Comparison of ENCODE assay signal across 11 mouse cellular contexts in genomic region chr4:134558570-134559113, GRCm38 (mm10). TPM values are rescaled to one million over a fixed set of nuclear protein-coding genes. Genes with fewer than 3 reads are reported as not detected.
A peak's percentile ranks its signal among the peaks of the same experiment; 100 is the strongest.
DNase-seq lines count a peak whose midpoint lies in the region; ATAC-seq lines count a peak whose summit lies in the region.
"Had no signal": no experiment of that assay in that cellular context is flagged by ENCODE, and none has a peak within 500 bp of the region (broad histone marks: within the 10 kb centered on the region; RNA-seq: fewer than 3 reads in every experiment).

No protein-coding gene starts in this region.

- 60% methylated on average over 9 of the region's 9 CpGs for WGBS in forebrain, embryonic 10.5 days
- 73% methylated on average over 9 of the region's 9 CpGs for WGBS in forebrain, embryonic 14.5 days
- WGBS in lung, embryonic 16.5 days: 38% methylated on average over 9 of the region's 9 CpGs

- H3K4me3 ChIP-seq in forebrain, embryonic 10.5 days: no peak overlapping the region
- no peak overlapping the region for H3K4me3 ChIP-seq in forebrain, embryonic 14.5 days (ENCODE audit: low read depth, low read length)
- H3K4me3 ChIP-seq in lung, embryonic 16.5 days (ENCODE audit: low read length): no peak overlapping the region

- no peak overlapping the region for H3K4me2 ChIP-seq in forebrain, embryonic 14.5 days (ENCODE audit: low read length)
- H3K4me2 ChIP-seq in lung, embryonic 16.5 days (ENCODE audit: low read depth, low read length): no peak overlapping the region

- peaks cover 17% of the 10 kb centered on the region for H3K4me1 ChIP-seq in forebrain, embryonic 10.5 days
- no peaks in the 10 kb centered on the region for H3K4me1 ChIP-seq in forebrain, embryonic 14.5 days (ENCODE audit: control insufficient read depth, insufficient read depth, low read length)
- H3K4me1 ChIP-seq in lung, embryonic 16.5 days (replicated peaks; ENCODE audit: control insufficient read depth, insufficient read depth, low read length): peaks cover 7% of the 10 kb centered on the region; the same call in 1 of the 2 replicates

- 0 out of 2 replicates have a peak, but pooled peaks cover 5% of the 10 kb centered on the region for H3K36me3 ChIP-seq in forebrain, embryonic 10.5 days (replicated peaks)
- H3K36me3 ChIP-seq in forebrain, embryonic 14.5 days (ENCODE audit: control insufficient read depth, insufficient read depth, low read length): no peaks in the 10 kb centered on the region
- H3K36me3 ChIP-seq in lung, embryonic 16.5 days (ENCODE audit: control insufficient read depth, insufficient read depth, low read length): no peaks in the 10 kb centered on the region
- H3K36me3 ChIP-seq: G1E had no signal

- ATAC-seq in forebrain, embryonic 14.5 days: no peak
- ATAC-seq in lung, embryonic 16.5 days (ENCODE audit: low read depth): peak; percentile 60; the same call in 1 of the 2 replicates
- ATAC-seq in granulocyte monocyte progenitor cell, adult 5-6 weeks (replicated peaks; ENCODE audit: poor library complexity, severe bottlenecking): peak; percentile 72
- ATAC-seq: intestine, postnatal 0 days had no signal

- no peaks in the 10 kb centered on the region for H3K27me3 ChIP-seq in forebrain, embryonic 10.5 days (ENCODE audit: poor library complexity, severe bottlenecking)
- no peaks in the 10 kb centered on the region for H3K27me3 ChIP-seq in forebrain, embryonic 14.5 days (replicated peaks; ENCODE audit: control insufficient read depth, insufficient read depth, low read length)
- no peaks in the 10 kb centered on the region for H3K27me3 ChIP-seq in lung, embryonic 16.5 days (ENCODE audit: control insufficient read depth, insufficient read depth, low read depth, low read length)

- no peak overlapping the region for H3K9ac ChIP-seq in forebrain, embryonic 14.5 days (ENCODE audit: low read length)
- no peak overlapping the region for H3K9ac ChIP-seq in lung, embryonic 16.5 days (ENCODE audit: low read length)

- DNase-seq in forebrain, embryonic 10.5 days (ENCODE audit: extremely low spot score, low spot score): no peak
- no peak for DNase-seq in forebrain, embryonic 14.5 days (ENCODE audit: low spot score)
- DNase-seq in lung, postnatal 36 days: no peak
- peak; percentile 62 for DNase-seq in thymus, postnatal 0 days (ENCODE audit: low spot score)
- no peak for DNase-seq in right cerebral cortex, postnatal 25 days
- DNase-seq in kidney, postnatal 36 days: no peak
- DNase-seq: cerebellum, adult 9-11 months had no signal

- H3K27ac ChIP-seq in forebrain, embryonic 10.5 days: peak overlapping the region; percentile 58; the same call in 1 of the 2 replicates
- H3K27ac ChIP-seq in forebrain, embryonic 14.5 days (ENCODE audit: low read depth, low read length): no peak overlapping the region
- H3K27ac ChIP-seq in lung, embryonic 16.5 days (ENCODE audit: low read length): peak overlapping the region; percentile 6; the same call in 1 of the 2 replicates

- no peaks in the 10 kb centered on the region for H3K9me3 ChIP-seq in forebrain, embryonic 10.5 days
- no peaks in the 10 kb centered on the region for H3K9me3 ChIP-seq in forebrain, embryonic 14.5 days (replicated peaks; ENCODE audit: control insufficient read depth, low read length)
- no peaks in the 10 kb centered on the region for H3K9me3 ChIP-seq in lung, embryonic 16.5 days (ENCODE audit: control insufficient read depth, low read length)
- H3K9me3 ChIP-seq: G1E had no signal

RNA-seq across cellular contexts. Expression of gene Selenon, which starts 6.7 kb away (rescaled TPM):
- 8.3 and 9.3 TPM in 2 replicates for polyA plus RNA-seq in forebrain, embryonic 10.5 days (2016; fragmentation: Nextera tagmentation; extraction: Ambion mirVana)
- 10.2 and 12.4 TPM in 2 replicates for polyA plus RNA-seq in forebrain, embryonic 14.5 days (2014; fragmentation: Nextera tagmentation; extraction: Ambion mirVana)
- polyA plus RNA-seq in lung, embryonic 16.5 days (2015; fragmentation: Nextera tagmentation; extraction: Ambion mirVana): 9.7 and 10.4 TPM in 2 replicates
- 32.4 and 32.8 TPM in 2 replicates for total RNA-seq in granulocyte monocyte progenitor cell, adult 5-6 weeks (2014; fragmentation: Nextera tagmentation)
- total RNA-seq in granulocyte monocyte progenitor cell, adult 5-6 weeks (2017): 3.2 and 6.9 TPM in 2 replicates
- polyA plus RNA-seq in thymus, postnatal 0 days (2015; fragmentation: Nextera tagmentation; extraction: Ambion mirVana): 4.8 and 6.8 TPM in 2 replicates
- polyA plus RNA-seq: G1E had no signal

RNA-seq across cellular contexts. Expression of gene Mtfr1l, which starts 23.5 kb away (rescaled TPM):
- 113 and 115 TPM in 2 replicates for polyA plus RNA-seq in forebrain, embryonic 10.5 days (2016; fragmentation: Nextera tagmentation; extraction: Ambion mirVana)
- polyA plus RNA-seq in forebrain, embryonic 14.5 days (2014; fragmentation: Nextera tagmentation; extraction: Ambion mirVana): 177 and 185 TPM in 2 replicates
- 110 and 111 TPM in 2 replicates for polyA plus RNA-seq in lung, embryonic 16.5 days (2015; fragmentation: Nextera tagmentation; extraction: Ambion mirVana)
- total RNA-seq in granulocyte monocyte progenitor cell, adult 5-6 weeks (2014; fragmentation: Nextera tagmentation): 64.6 and 67.4 TPM in 2 replicates
- 52.0 and 54.8 TPM in 2 replicates for total RNA-seq in granulocyte monocyte progenitor cell, adult 5-6 weeks (2017)
- polyA plus RNA-seq in thymus, postnatal 0 days (2015; fragmentation: Nextera tagmentation; extraction: Ambion mirVana): 98.6 and 104 TPM in 2 replicates

RNA-seq across cellular contexts. Expression of gene Aunip, which starts 47.8 kb away (rescaled TPM):
- polyA plus RNA-seq in forebrain, embryonic 10.5 days (2016; fragmentation: Nextera tagmentation; extraction: Ambion mirVana): 30.3 and 32.8 TPM in 2 replicates
- 2.2 and 3.3 TPM in 2 replicates for polyA plus RNA-seq in forebrain, embryonic 14.5 days (2014; fragmentation: Nextera tagmentation; extraction: Ambion mirVana)
- 14.5 and 15.7 TPM in 2 replicates for polyA plus RNA-seq in lung, embryonic 16.5 days (2015; fragmentation: Nextera tagmentation; extraction: Ambion mirVana)
- 15.0 and 25.6 TPM in 2 replicates for total RNA-seq in granulocyte monocyte progenitor cell, adult 5-6 weeks (2014; fragmentation: Nextera tagmentation)
- total RNA-seq in granulocyte monocyte progenitor cell, adult 5-6 weeks (2017): 24.2 and 26.4 TPM in 2 replicates
- polyA plus RNA-seq in thymus, postnatal 0 days (2015; fragmentation: Nextera tagmentation; extraction: Ambion mirVana): 14.3 and 16.7 TPM in 2 replicates
